Comparison of ENCODE assay signal across 9 mouse cellular contexts in the genomic region with DNA sequence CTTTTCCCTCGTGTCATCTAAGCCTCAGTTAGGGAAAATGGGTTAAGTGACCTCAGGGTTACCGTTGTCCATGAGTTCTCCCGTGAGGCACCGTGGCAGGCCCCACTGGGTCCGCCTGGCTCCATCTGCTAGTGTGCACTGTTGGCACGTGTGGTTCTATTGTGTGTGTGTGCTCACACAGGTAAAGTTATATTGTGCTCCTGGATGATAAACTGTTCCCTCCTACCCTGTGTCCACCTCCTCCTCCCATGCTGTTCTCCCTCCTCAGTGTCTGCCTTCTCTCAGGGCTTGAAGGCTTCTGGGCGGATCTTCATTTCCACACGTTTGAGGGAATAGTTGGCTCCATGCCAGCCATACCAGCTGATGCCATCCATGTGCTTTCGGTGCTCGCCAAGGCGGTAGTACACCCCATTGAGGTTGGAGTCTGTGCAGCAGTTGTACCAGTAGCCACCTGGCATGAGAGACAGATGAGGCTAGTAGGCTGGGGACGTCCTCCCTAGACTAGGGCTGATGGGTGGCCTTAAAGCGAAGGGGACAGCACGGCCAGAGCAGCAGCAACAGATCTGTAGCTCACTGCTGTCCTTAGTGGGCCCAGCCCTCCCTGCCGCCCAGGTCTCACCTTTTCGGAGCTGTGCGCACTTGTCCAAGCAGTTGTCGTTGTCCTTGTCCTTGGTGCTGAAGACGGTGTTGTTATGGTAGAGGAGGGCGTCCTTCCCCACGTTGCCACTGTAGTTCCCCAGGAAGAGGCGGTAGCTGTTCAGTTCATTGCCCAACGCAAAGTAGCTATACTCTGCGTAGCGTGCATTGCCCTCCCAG. TPM values are rescaled to one million over a fixed set of nuclear protein-coding genes. Genes with fewer than 3 reads are reported as not detected.
A peak's percentile ranks its signal among the peaks of the same experiment; 100 is the strongest.
DNase-seq lines count a peak whose midpoint lies in the region; ATAC-seq and TF ChIP-seq lines count a peak whose summit lies in the region.
"Had no signal": no experiment of that assay in that cellular context is flagged by ENCODE, and none has a peak within 500 bp of the region (broad histone marks: within the 10 kb centered on the region; RNA-seq: fewer than 3 reads in every experiment).

No protein-coding gene starts in this region.

- H3ac ChIP-seq in myocyte (ENCODE audit: control insufficient read depth, insufficient read length): no peak overlapping the region

- intact Hi-C loops in gastrocnemius, postnatal 14 days (cut with DNase I; ENCODE audit: low total_unique reads): no loop called here

- peaks cover 7% of the 10 kb centered on the region; the same call in 1 of the 2 replicates for H3K4me1 ChIP-seq in limb, embryonic 15.5 days
- H3K4me1 ChIP-seq in limb, embryonic 10.5 days: peaks cover 11% of the 10 kb centered on the region
- H3K4me1 ChIP-seq in forebrain, postnatal 0 days (ENCODE audit: insufficient read depth): peaks cover 8% of the 10 kb centered on the region; the same call in 1 of the 2 replicates

- TF ChIP-seq POLR2A in myocyte (IDR thresholded peaks at IDR 0.05; ENCODE audit: insufficient read length, low read depth): no peak

- H3K9me3 ChIP-seq in limb, embryonic 15.5 days: no peaks in the 10 kb centered on the region
- no peaks in the 10 kb centered on the region for H3K9me3 ChIP-seq in limb, embryonic 10.5 days (replicated peaks)
- no peaks in the 10 kb centered on the region for H3K9me3 ChIP-seq in forebrain, postnatal 0 days (ENCODE audit: low read length)

- no peaks in the 10 kb centered on the region for H3K79me2 ChIP-seq in myocyte (ENCODE audit: control insufficient read depth, insufficient read depth)

- no peak for DNase-seq in limb, embryonic 10.5 days (ENCODE audit: low spot score)
- DNase-seq in cerebellum, adult 11 months: peak; percentile 72
- DNase-seq in forebrain, postnatal 0 days: peak; percentile 81
- DNase-seq in ovary, postnatal 36 days (ENCODE audit: low spot score): no peak
- DNase-seq in heart, adult 8-10 months (ENCODE audit: low spot score): no peak
- DNase-seq in gastrocnemius, postnatal 14 days: no peak

- no peak for TF ChIP-seq CTCF in forebrain, postnatal 0 days (IDR thresholded peaks at IDR 0.05; ENCODE audit: low read depth)

- no peak overlapping the region for H3K4me2 ChIP-seq in limb, embryonic 15.5 days
- H3K4me2 ChIP-seq in forebrain, postnatal 0 days (ENCODE audit: low read depth): no peak overlapping the region
- no peak overlapping the region for H3K4me2 ChIP-seq in myocyte (ENCODE audit: low read depth)

- H3K9ac ChIP-seq in limb, embryonic 15.5 days: no peak overlapping the region
- no peak overlapping the region for H3K9ac ChIP-seq in forebrain, postnatal 0 days

- H3K4me3 ChIP-seq in limb, embryonic 15.5 days: no peak overlapping the region
- H3K4me3 ChIP-seq in limb, embryonic 10.5 days: no peak overlapping the region
- no peak overlapping the region for H3K4me3 ChIP-seq in forebrain, postnatal 0 days (ENCODE audit: low read depth, low read length)
- H3K4me3 ChIP-seq in myocyte: no peak overlapping the region

- WGBS in limb, embryonic 15.5 days: 82% methylated on average over 25 of the region's 25 CpGs
- WGBS in limb, embryonic 10.5 days: 91% methylated on average over 25 of the region's 25 CpGs
- 59% methylated on average over 25 of the region's 25 CpGs for WGBS in forebrain, postnatal 0 days

- ATAC-seq in limb, embryonic 15.5 days (ENCODE audit: insufficient number of reproducible peaks, low FRiP score, low TSS enrichment, low read depth): peak; percentile 37; the same call in 1 of the 2 replicates
- ATAC-seq in forebrain, postnatal 0 days: peak; percentile 63; the same call in 1 of the 2 replicates

- H3K27me3 ChIP-seq in limb, embryonic 15.5 days: no peaks in the 10 kb centered on the region
- no peaks in the 10 kb centered on the region for H3K27me3 ChIP-seq in limb, embryonic 10.5 days (ENCODE audit: low read depth, poor library complexity, severe bottlenecking)
- H3K27me3 ChIP-seq in forebrain, postnatal 0 days (ENCODE audit: insufficient read depth, low read length): no peaks in the 10 kb centered on the region
- no peaks in the 10 kb centered on the region for H3K27me3 ChIP-seq in myocyte (ENCODE audit: control insufficient read depth, insufficient read depth, insufficient read length)

- H3K27ac ChIP-seq in limb, embryonic 15.5 days: no peak overlapping the region
- H3K27ac ChIP-seq in limb, embryonic 10.5 days: no peak overlapping the region
- H3K27ac ChIP-seq in forebrain, postnatal 0 days (ENCODE audit: low read depth, low read length): 0 out of 2 replicates have a peak overlapping the region, but pooled peaks have one; percentile 29

- H3K36me3 ChIP-seq in limb, embryonic 15.5 days: peaks cover 68% of the 10 kb centered on the region
- H3K36me3 ChIP-seq in limb, embryonic 10.5 days: peaks cover 92% of the 10 kb centered on the region
- peaks cover 57% of the 10 kb centered on the region for H3K36me3 ChIP-seq in forebrain, postnatal 0 days (ENCODE audit: insufficient read depth)
- H3K36me3 ChIP-seq in myocyte (ENCODE audit: control insufficient read depth, insufficient read depth): peaks cover 11% of the 10 kb centered on the region

TF ChIP-seq in myocyte, 11 proteins besides CTCF, POLR2A, EP300 and RAD21:
- TF ChIP-seq USF1 (IDR thresholded peaks at IDR 0.05; ENCODE audit: low read depth): no peak
- peak; percentile 77 for TF ChIP-seq REST (IDR thresholded peaks at IDR 0.05; ENCODE audit: insufficient read depth, insufficient read length)
- TF ChIP-seq MYOD1 (IDR thresholded peaks at IDR 0.05; ENCODE audit: control insufficient read depth in 1 of 3, insufficient read length in 2 of 3, low read depth in 2 of 3): no peak

RNA-seq across cellular contexts. Expression of gene Angptl7, which starts 4.2 kb away (rescaled TPM):
- polyA plus RNA-seq in limb, embryonic 15.5 days (2015; fragmentation: Nextera tagmentation; extraction: Ambion mirVana): 1.8 and 4.1 TPM in 2 replicates
- polyA plus RNA-seq in limb, embryonic 10.5 days (2016; fragmentation: Nextera tagmentation; extraction: Ambion mirVana): 0.23 and 0.56 TPM in 2 replicates
- total RNA-seq in forebrain, postnatal 0 days (2014; rRNA removed): 0.52 TPM in 1 of 2 replicates, not detected in the other
- polyA plus RNA-seq in forebrain, postnatal 0 days (2015; fragmentation: Nextera tagmentation; extraction: Ambion mirVana): 0.21 and 0.33 TPM in 2 replicates
- 0.01 TPM for polyA plus RNA-seq in myocyte (2012; fragmentation: generic; extraction: Trizol)
- 1 to 10 TPM in 2 of 4 experiments, under 1 TPM in 2; 0.72 to 1.8 (median 1.3) TPM for total RNA-seq in heart, adult 8-10 months (2022)
- 10 to 100 TPM; 23.9 to 72.0 TPM for total RNA-seq in gastrocnemius, postnatal 14 days (2021)
- total RNA-seq: neutrophil, adult 5-6 weeks had no signal

RNA-seq across cellular contexts. Expression of gene Mtor, which starts 47.7 kb away (rescaled TPM):
- 13.6 and 13.8 TPM in 2 replicates for polyA plus RNA-seq in limb, embryonic 15.5 days (2015; fragmentation: Nextera tagmentation; extraction: Ambion mirVana)
- 20.6 and 22.3 TPM in 2 replicates for polyA plus RNA-seq in limb, embryonic 10.5 days (2016; fragmentation: Nextera tagmentation; extraction: Ambion mirVana)
- total RNA-seq in forebrain, postnatal 0 days (2014; rRNA removed): 35.2 and 43.6 TPM in 2 replicates
- polyA plus RNA-seq in forebrain, postnatal 0 days (2015; fragmentation: Nextera tagmentation; extraction: Ambion mirVana): 27.7 and 28.0 TPM in 2 replicates
- polyA plus RNA-seq in myocyte (2012; fragmentation: generic; extraction: Trizol): 29.7 TPM
- 10 to 100 TPM; 43.9 to 59.9 (median 52.8) TPM for total RNA-seq in heart, adult 8-10 months (2022)
- 10 to 100 TPM; 27.5 to 31.4 TPM for total RNA-seq in gastrocnemius, postnatal 14 days (2021)

RNA-seq across cellular contexts. Expression of gene Ubiad1, which starts 51.5 kb away (rescaled TPM):
- 19.4 and 21.4 TPM in 2 replicates for polyA plus RNA-seq in limb, embryonic 15.5 days (2015; fragmentation: Nextera tagmentation; extraction: Ambion mirVana)
- 25.9 and 26.4 TPM in 2 replicates for polyA plus RNA-seq in limb, embryonic 10.5 days (2016; fragmentation: Nextera tagmentation; extraction: Ambion mirVana)
- 13.6 and 18.7 TPM in 2 replicates for total RNA-seq in forebrain, postnatal 0 days (2014; rRNA removed)
- 11.7 and 12.2 TPM in 2 replicates for polyA plus RNA-seq in forebrain, postnatal 0 days (2015; fragmentation: Nextera tagmentation; extraction: Ambion mirVana)
- polyA plus RNA-seq in myocyte (2012; fragmentation: generic; extraction: Trizol): 22.6 TPM
- 10 to 100 TPM; 14.7 to 19.5 (median 16.1) TPM for total RNA-seq in heart, adult 8-10 months (2022)
- 10 to 100 TPM in 1 of 2 experiments, 1 to 10 TPM in 1; 8.4 to 10.1 TPM for total RNA-seq in gastrocnemius, postnatal 14 days (2021)

Comparison
In these comparisons a context has a peak if more than half of its experiments do, and no peak if none do; other contexts are left out.
1. DNase-seq: peak in cerebellum, adult 11 months (single experiment) and forebrain, postnatal 0 days (single experiment); none in limb, embryonic 10.5 days (single experiment), ovary, postnatal 36 days (single experiment), heart, adult 8-10 months (single experiment) and gastrocnemius, postnatal 14 days (single experiment).